Mouse (Mus musculus) gastrocnemius, postnatal 14 days (tissue): ENCODE measurements around the gene Naa16. TPM values are rescaled to one million over a fixed set of nuclear protein-coding genes. Genes with fewer than 3 reads are reported as not detected.

Source experiments
- DNase-seq: peaks from one replicate; pipeline ENCODE4 v3.0.0; 2021; ENCODE audit warnings: mixed read lengths
- intact Hi-C: fragments of 180-260 bp; cut with DNase I; formaldehyde crosslinking; loops from one replicate; pipeline ENCODE4 v1.15.1; 2025; ENCODE audit warnings: low total_unique reads
- total RNA-seq, 2 experiments: library from RNA; stranded (reverse); gene quantifications; 2 replicates each; pipeline ENCODE4 v1.2.3; 2021

Gene Naa16
- total RNA-seq, 2 experiments from 2014 or later: 14.8 TPM

DNA sequence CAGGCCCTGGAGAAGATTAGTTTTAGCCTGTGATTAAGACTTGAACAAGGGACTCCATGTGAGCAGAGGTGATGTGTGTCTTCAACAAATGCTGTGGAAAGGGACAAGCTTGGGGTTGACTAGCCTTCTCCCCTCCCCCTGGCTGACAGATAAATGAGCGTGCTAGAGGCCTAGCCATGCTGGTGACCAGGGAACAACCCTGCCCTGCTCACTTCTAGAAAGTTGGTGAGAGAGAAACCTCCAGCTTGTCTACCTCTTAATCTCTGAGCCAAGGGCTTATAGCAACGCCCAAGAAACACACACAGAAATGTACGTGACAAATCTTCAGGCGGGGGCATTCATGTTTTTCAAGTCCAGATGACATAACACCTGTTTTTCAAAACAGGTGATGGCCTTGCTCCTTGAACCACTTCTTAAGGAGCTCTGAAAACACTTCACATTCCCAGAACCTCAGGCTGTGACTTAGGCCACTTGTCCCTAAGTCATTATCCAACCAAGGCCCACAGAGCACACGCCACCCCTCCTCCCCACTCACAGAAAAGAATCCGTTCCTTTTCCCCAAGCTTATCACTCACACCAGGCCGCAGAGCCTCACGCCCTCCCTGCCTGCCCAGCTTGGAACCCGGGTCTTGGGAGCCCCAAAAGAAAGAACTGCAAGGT lies 108.6 kb downstream of the Naa16 start:
- intact Hi-C loops: no loop called here
- no peak for DNase-seq

DNA sequence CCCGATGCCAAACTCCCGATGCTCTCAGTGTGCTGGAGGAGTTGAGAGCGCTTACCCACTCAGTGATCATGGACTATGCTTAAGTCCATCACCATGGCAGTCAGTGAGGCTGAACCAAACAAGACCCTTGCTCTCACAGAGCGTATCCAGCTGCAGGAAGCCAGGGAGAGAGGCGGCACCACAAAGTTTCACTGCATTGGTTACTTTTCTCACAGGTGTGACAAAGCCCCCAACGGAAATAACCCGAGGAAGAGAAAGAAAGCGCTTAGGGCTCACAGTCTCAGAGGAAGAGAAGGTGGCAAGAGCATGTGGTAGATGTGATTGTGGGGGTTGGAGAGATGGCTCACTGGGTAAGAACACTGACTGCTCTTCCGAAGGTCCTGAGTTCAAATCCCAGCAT lies 110.1 kb downstream of the Naa16 start:
- intact Hi-C loops: no loop called here
- no peak for DNase-seq

- no peak for DNase-seq
- intact Hi-C loops: no loop called here
Measured at GRCm38 (mm10) chr14:79279494-79279893, 111.1 kb downstream of the Naa16 start.

DNA sequence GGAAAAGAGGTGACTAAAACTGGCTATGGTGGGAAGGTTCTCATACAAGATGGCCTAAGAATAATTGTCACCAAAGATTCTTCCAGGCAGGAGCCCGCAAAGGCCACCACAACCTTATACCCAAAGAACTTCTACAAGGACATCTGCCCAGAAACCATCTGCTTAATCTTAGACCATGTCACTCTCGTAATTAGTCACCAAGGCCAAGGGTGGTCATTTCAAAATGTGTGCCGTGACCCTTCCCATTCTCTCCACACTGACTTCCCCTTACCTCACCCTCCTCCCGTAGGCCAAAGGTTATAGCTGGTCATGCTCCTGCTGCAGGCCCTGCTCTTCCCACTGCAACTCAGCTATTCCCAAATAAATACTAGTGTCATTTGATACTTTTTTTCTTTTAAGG lies 111.7 kb downstream of the Naa16 start:
- DNase-seq: no peak
- intact Hi-C loops: no loop called here

- no peak for DNase-seq
- intact Hi-C loops: no loop called here
Measured at GRCm38 (mm10) chr14:79277922-79278321, 112.7 kb downstream of the Naa16 start.

DNA sequence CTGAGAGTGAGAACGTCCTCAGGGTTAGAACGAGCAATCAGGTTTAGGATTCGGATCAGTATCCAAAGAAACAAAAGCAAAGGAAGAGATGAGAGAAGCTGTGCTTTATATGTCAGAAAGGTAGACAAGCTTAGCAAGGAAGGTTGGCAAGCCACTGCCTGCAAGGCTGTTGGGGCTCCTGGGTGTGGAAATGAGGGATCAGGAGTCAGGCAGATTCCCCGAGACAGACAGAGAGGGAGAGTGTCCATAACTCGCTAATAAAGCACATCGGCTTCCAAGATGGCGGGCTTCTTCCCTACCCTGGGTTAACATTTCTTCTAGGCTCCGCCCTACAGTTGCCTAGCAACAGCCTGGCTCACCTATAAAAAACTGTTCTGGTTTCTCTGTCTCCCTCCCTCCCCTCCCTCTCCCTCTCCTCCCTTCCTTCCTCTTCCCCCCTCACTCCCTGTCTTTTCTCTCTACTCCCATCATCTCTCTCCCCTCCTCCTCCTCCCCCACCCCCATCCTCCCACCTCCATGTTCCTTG lies 114.6 kb downstream of the Naa16 start:
- no peak for DNase-seq
- intact Hi-C loops: no loop called here

GRCm38 (mm10) chr14:79275441-79275840 lies 115.1 kb downstream of the Naa16 start:
- DNase-seq: no peak
- intact Hi-C loops: no loop called here

Other genes starting within 250 kb of the Naa16 start
- not detected for gene Zfp957, start 143.4 kb downstream of the Naa16 start, total RNA-seq
- gene Rgcc, start 89.1 kb downstream of the Naa16 start, total RNA-seq: 10 to 100 TPM; 27.2 to 39.9 TPM
- 1 to 10 TPM; 5.4 to 5.8 TPM for gene Mtrf1, start 7.0 kb upstream of the Naa16 start, total RNA-seq
- gene Kbtbd7, start 35.7 kb upstream of the Naa16 start, total RNA-seq: 1 to 10 TPM; 7.1 to 8.0 TPM
- gene Kbtbd6, start 61.1 kb upstream of the Naa16 start, total RNA-seq: under 1 TPM; 0.18 TPM
- 1 to 10 TPM; 8.2 to 8.3 TPM for gene Elf1, start 90.4 kb upstream of the Naa16 start, total RNA-seq
- gene Wbp4, start 90.7 kb upstream of the Naa16 start, total RNA-seq: 10 to 100 TPM; 20.0 to 21.2 TPM
- 10 to 100 TPM; 67.2 to 69.8 TPM for gene Sugt1, start 196.9 kb upstream of the Naa16 start, total RNA-seq